Mouse (Mus musculus) hindbrain, embryonic 11.5 days (tissue): Measurements from ENCODE around the gene Zfhx3. TPM values are rescaled to one million over a fixed set of nuclear protein-coding genes. Genes with fewer than 3 reads are reported as not detected.

ENCODE experiments used
- ATAC-seq: fragments of 200-750 bp; cut with Nextera tagmentation; 2 replicates; pipeline ENCODE4 v1.8.0; 2017; ENCODE audit warnings: mild to moderate bottlenecking, moderate TSS enrichment, moderate library complexity; ENCODE audit not compliant: low FRiP score
- DNase-seq: peaks from one replicate; pipeline ENCODE4 v3.0.0-alpha.2; 2015; ENCODE audit warnings: low spot score
- H3K27ac ChIP-seq: fragments of 300-500 bp; sonication (generic); 2 replicates; pipeline ENCODE4 v1.5.1; 2014; ENCODE audit warnings: mild to moderate bottlenecking, low read depth, low read length
- H3K27me3 ChIP-seq: fragments of 300-500 bp; sonication (generic); 2 replicates; pipeline ENCODE4 v1.6.1; 2014; ENCODE audit warnings: mild to moderate bottlenecking, low read length, moderate library complexity, mixed read lengths; ENCODE audit not compliant: control insufficient read depth, insufficient read depth
- H3K36me3 ChIP-seq: fragments of 300-500 bp; sonication (generic); 2 replicates; pipeline ENCODE4 v1.6.1; 2014; ENCODE audit warnings: mild to moderate bottlenecking, low read length, moderate library complexity, mixed read lengths; ENCODE audit not compliant: control insufficient read depth, insufficient read depth
- H3K4me1 ChIP-seq: fragments of 300-500 bp; sonication (generic); replicated peaks from 2 replicates; pipeline ENCODE4 v1.6.1; 2014; ENCODE audit warnings: low read length, mixed read lengths; ENCODE audit not compliant: control insufficient read depth, insufficient read depth
- H3K4me2 ChIP-seq: fragments of 300-500 bp; sonication (generic); replicated peaks from 2 replicates; pipeline ENCODE4 v1.6.1; 2014; ENCODE audit warnings: mild to moderate bottlenecking, low read depth, low read length
- H3K4me3 ChIP-seq: fragments of 300-500 bp; sonication (generic); 2 replicates; pipeline ENCODE4 v1.5.1; 2014; ENCODE audit warnings: low read depth, low read length
- H3K9ac ChIP-seq: fragments of 300-500 bp; sonication (generic); 2 replicates; pipeline ENCODE4 v1.6.1; 2014; ENCODE audit warnings: low read depth, low read length
- H3K9me3 ChIP-seq: fragments of 300-500 bp; sonication (generic); 2 replicates; pipeline ENCODE4 v1.6.1; 2016; ENCODE audit warnings: low read length; ENCODE audit not compliant: control insufficient read depth
- WGBS: fragments of 180-500 bp; shearing (Covaris S2); extraction: QIAGEN DNeasy Blood & Tissue Kit; methylation state at CpG from one replicate; pipeline ENCODE4 v1.1.7; 2014; 5-methylcytosine and 5-hydroxymethylcytosine counted together
- polyA plus RNA-seq: library from polyadenylated mRNA; unstranded; fragments of >200 nt; fragmentation: Nextera tagmentation; extraction: Ambion mirVana; gene quantifications from 2 replicates; pipeline ENCODE4 v1.2.1, GENCODE M21; 2014

Gene Zfhx3
- polyA plus RNA-seq, 1 experiment from 2014 or later = 47.1 TPM

DNA sequence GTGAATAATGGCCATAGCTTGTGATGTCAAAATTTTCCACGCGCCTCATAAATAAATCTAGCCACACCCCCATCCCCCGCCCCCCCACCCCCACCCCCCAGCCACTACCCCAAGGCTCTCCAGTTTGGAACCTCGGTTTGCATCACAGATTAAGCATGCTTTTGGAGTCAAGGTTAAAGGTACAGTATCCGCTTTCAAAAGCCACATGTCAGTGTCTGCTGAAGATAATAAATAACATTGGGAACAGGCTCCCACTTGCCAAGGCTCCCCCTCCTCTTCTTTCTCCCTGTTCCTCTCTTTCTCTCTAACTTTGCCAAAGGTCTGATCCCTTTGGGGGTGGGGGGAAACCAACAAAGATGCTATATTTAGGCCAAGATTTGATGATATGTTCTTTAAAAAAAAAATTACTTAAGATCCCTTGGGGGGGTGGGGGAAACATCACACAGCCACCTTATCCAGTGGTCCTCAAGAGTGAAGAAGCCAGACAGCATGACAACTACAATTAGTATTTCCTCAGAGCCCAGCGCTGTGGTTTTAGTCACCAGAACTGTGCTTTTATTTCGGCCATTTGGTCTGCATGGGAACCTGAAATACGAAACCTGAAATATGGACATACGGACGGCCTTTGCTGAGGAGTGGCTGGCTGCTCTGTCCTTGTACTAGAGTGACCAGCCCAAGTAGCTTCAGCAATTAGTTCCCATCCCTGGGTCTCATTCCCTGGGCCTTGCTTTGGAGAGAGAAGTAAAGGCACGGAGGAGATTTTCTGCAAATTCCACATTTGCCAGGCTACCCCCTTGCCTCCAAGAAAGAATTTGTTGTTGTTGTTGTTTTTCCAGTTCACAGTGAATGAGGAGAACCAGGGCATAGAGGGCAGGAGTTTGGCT is 84.4 kb downstream of the Zfhx3 start:
- 62% methylated on average over 11 of the region's 11 CpGs for WGBS
- Histone ChIP-seq H3K27ac (no peak overlapping the region), H3K4me2 (no peak overlapping the region), H3K9me3 (no peaks in the 10 kb centered on the region), H3K36me3 (no peaks in the 10 kb centered on the region), H3K27me3 (no peaks in the 10 kb centered on the region), H3K9ac (no peak overlapping the region), H3K4me3 (no peak overlapping the region), H3K4me1 (no peaks in the 10 kb centered on the region)
- peak; percentile 19 for DNase-seq
- no peak for ATAC-seq

DNA sequence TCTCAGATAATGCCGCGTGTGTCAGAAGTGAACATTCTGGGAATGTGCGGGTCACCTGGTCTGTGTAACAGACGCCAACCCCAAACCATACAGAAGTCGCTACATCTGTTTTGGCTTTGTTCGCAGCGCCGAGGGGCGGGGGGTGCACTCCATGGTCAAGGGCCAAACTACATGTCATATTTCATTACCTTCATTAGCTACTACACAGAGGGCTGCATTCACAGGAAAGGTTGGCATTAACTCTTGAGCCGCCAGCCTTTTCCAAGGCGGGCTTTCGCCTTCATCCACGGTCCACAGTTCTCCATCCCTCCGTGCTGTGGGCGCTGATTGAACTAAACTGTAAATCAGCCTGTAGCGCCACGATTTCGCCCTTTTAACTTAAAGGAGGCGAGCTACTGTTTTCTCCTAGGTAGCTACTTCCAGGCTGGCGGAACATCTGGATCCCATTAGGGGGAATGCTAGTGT is 85.1 kb downstream of the Zfhx3 start:
- H3K9ac ChIP-seq = no peak overlapping the region
- H3K4me3 ChIP-seq = no peak overlapping the region
- ATAC-seq (no peak), DNase-seq (peak; percentile 58)
- H3K4me1 ChIP-seq = no peaks in the 10 kb centered on the region
- no peaks in the 10 kb centered on the region for H3K9me3 ChIP-seq
- H3K27me3 ChIP-seq = no peaks in the 10 kb centered on the region
- 0 out of 2 replicates have a peak overlapping the region, but pooled peaks have one; percentile 15 for H3K4me2 ChIP-seq
- no peak overlapping the region for H3K27ac ChIP-seq
- 42% methylated on average over 20 of the region's 20 CpGs for WGBS
- no peaks in the 10 kb centered on the region for H3K36me3 ChIP-seq

DNA sequence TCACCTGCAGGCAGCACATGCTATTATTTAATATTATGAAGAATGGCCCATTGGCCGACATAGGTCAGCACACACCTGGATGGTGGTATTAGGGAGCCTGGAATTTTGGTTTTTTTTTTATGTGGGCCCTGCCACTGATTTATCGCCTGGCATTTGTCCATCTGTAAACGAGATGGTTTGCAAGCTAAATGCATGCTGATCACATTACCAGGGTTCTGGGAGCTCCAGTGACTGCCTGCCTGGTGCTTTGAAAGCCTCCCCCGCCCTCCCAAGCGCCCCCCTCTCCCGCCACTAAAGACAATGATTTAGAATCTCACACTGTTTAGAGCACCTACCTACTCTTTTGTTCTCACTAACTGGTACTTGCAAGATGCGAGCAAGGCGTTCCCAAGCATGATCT is 86.0 kb downstream of the Zfhx3 start:
- Histone ChIP-seq H3K27ac (no peak overlapping the region), H3K9ac (no peak overlapping the region), H3K27me3 (no peaks in the 10 kb centered on the region), H3K9me3 (no peaks in the 10 kb centered on the region), H3K4me3 (no peak overlapping the region), H3K36me3 (no peaks in the 10 kb centered on the region), H3K4me2 (no peak overlapping the region), H3K4me1 (no peaks in the 10 kb centered on the region)
- WGBS = 52% methylated on average over 8 of the region's 8 CpGs
- no peak for ATAC-seq
- DNase-seq = no peak

DNA sequence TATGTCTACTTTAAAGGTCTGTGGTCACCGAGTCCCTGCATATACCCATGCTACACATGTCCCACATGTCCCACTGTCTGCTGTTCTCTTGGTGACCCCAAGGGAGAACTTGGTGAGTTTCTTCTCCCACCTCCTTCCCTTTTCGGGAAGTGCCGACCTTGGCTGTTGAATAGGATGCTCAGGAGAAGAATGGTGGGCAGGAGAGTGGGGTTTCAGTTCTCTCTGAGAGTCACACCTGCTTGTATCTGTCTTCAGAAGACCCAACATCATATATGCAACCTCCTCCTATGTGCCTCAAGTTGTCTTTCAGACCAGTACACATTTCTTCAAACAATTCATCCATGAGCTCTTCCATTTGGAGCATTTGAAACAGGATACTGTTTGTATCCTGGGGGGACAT is 88.7 kb downstream of the Zfhx3 start:
- Histone ChIP-seq H3K9me3 (no peaks in the 10 kb centered on the region), H3K4me3 (no peak overlapping the region), H3K4me1 (no peaks in the 10 kb centered on the region), H3K9ac (no peak overlapping the region), H3K36me3 (no peaks in the 10 kb centered on the region), H3K27ac (no peak overlapping the region), H3K4me2 (no peak overlapping the region), H3K27me3 (no peaks in the 10 kb centered on the region)
- DNase-seq (no peak), ATAC-seq (no peak)
- 84% methylated on average over 3 of the region's 3 CpGs for WGBS

DNA sequence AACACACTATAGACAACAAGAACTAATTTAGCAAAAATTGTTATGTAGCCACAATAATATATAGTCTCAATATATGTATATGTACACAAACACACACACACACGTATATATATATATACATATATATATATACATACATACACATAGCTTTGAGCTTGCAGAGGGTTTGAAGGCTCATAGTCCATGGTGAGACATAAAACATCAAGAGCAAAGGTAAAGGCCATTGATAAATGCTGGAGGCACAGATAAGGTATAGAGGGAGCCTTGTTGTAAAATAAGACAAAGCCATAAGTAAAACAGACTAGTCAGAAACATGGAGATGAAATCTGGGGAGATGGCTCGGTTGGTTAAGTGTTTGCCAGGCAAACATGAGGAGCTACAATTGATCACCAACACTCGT is 91.6 kb downstream of the Zfhx3 start:
- Histone ChIP-seq H3K4me1 (no peaks in the 10 kb centered on the region), H3K36me3 (no peaks in the 10 kb centered on the region), H3K27me3 (no peaks in the 10 kb centered on the region), H3K4me2 (no peak overlapping the region), H3K27ac (no peak overlapping the region), H3K9ac (no peak overlapping the region), H3K9me3 (no peaks in the 10 kb centered on the region), H3K4me3 (no peak overlapping the region)
- no peak for DNase-seq
- no peak for ATAC-seq
- WGBS = 87% methylated on average over 3 of the region's 3 CpGs

DNA sequence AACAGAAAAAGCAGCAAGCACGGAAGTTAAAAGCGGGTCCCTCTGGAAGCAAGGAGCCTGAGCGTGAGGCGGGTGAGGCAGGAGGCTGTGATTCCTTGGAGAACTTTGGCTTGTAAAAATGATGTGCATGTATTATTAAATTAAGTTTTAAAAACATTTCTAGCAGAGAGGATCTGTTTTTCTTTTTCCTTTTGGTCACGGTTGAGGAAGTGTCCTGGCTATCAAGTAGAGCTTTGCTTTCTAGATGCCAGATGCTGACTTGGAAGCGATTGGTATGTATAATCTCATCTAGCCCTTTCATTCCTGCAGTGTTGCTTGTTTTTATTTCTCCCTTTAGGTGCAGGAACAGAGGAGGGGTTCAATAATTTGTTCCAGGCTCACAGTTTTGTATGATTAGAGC is 92.3 kb downstream of the Zfhx3 start:
- Histone ChIP-seq H3K4me2 (no peak overlapping the region), H3K4me1 (no peaks in the 10 kb centered on the region), H3K4me3 (no peak overlapping the region), H3K36me3 (no peaks in the 10 kb centered on the region), H3K9ac (no peak overlapping the region), H3K27ac (no peak overlapping the region), H3K9me3 (no peaks in the 10 kb centered on the region), H3K27me3 (no peaks in the 10 kb centered on the region)
- WGBS = 75% methylated on average over 6 of the region's 6 CpGs
- no peak for DNase-seq
- no peak for ATAC-seq

- ATAC-seq = no peak
- WGBS = 84% methylated on average over 4 of the region's 4 CpGs
- H3K27ac ChIP-seq = no peak overlapping the region
- no peaks in the 10 kb centered on the region for H3K9me3 ChIP-seq
- H3K4me3 ChIP-seq = no peak overlapping the region
- no peak overlapping the region for H3K4me2 ChIP-seq
- DNase-seq = no peak
- no peaks in the 10 kb centered on the region for H3K4me1 ChIP-seq
- H3K27me3 ChIP-seq = no peaks in the 10 kb centered on the region
- no peaks in the 10 kb centered on the region for H3K36me3 ChIP-seq
- H3K9ac ChIP-seq = no peak overlapping the region
Observed at GRCm38 (mm10) chr8:108043618-108044017, 101.2 kb downstream of the Zfhx3 start.

GRCm38 (mm10) chr8:108044185-108044584 is 101.7 kb downstream of the Zfhx3 start:
- Histone ChIP-seq H3K36me3 (no peaks in the 10 kb centered on the region), H3K9ac (no peak overlapping the region), H3K4me3 (no peak overlapping the region), H3K4me1 (no peaks in the 10 kb centered on the region), H3K27ac (no peak overlapping the region), H3K9me3 (no peaks in the 10 kb centered on the region), H3K4me2 (no peak overlapping the region), H3K27me3 (no peaks in the 10 kb centered on the region)
- 87% methylated on average over 3 of the region's 3 CpGs for WGBS
- ATAC-seq = no peak
- DNase-seq = no peak

GRCm38 (mm10) chr8:108056241-108056640 is 113.8 kb downstream of the Zfhx3 start:
- WGBS = 66% methylated on average over 5 of the region's 5 CpGs
- H3K36me3 ChIP-seq = no peaks in the 10 kb centered on the region
- H3K4me2 ChIP-seq = no peak overlapping the region
- no peaks in the 10 kb centered on the region for H3K4me1 ChIP-seq
- no peak overlapping the region for H3K9ac ChIP-seq
- no peak overlapping the region for H3K4me3 ChIP-seq
- DNase-seq (no peak), ATAC-seq (no peak)
- H3K27me3 ChIP-seq = no peaks in the 10 kb centered on the region
- no peaks in the 10 kb centered on the region for H3K9me3 ChIP-seq
- H3K27ac ChIP-seq = no peak overlapping the region
